Mouse (Mus musculus): Measurements from ENCODE around the gene Wdr5b. TPM values are rescaled to one million over a fixed set of nuclear protein-coding genes. Genes with fewer than 3 reads are reported as not detected.

Wdr5b gene
- total RNA-seq, 2 experiments from 2014 or later, result 7.4 to 9.3 TPM

- no peak for DNase-seq (ENCODE audit: low spot score in 2 of 2)
These were observed 29.0 kb downstream of the Wdr5b start for GRCm38 (mm10) chr16:36069819-36070575.

GRCm38 (mm10) chr16:36071071-36071449, 30.1 kb downstream of the Wdr5b start:
- DNase-seq (ENCODE audit: low spot score in 2 of 2), result no peak

GRCm38 (mm10) chr16:36071450-36072379, 30.7 kb downstream of the Wdr5b start, which contains the start of the genes Fam162a and Ccdc58:
TSS of gene Fam162a (minus strand) at chr16:36071594.
TSS of gene Ccdc58 (plus strand) at chr16:36071685.
- peak; percentile 82 to 85 for DNase-seq (ENCODE audit: low spot score in 2 of 2)

GRCm38 (mm10) chr16:36072410-36073011, 31.5 kb downstream of the Wdr5b start:
- no peak for DNase-seq (ENCODE audit: low spot score in 2 of 2)

GRCm38 (mm10) chr16:36074772-36075171, 33.8 kb downstream of the Wdr5b start:
- no peak for DNase-seq (ENCODE audit: low spot score in 2 of 2)

- no peak for DNase-seq (ENCODE audit: low spot score in 2 of 2)
These were observed 38.9 kb downstream of the Wdr5b start for GRCm38 (mm10) chr16:36079916-36080315.

GRCm38 (mm10) chr16:36087846-36088245, 46.9 kb downstream of the Wdr5b start:
- no peak for DNase-seq (ENCODE audit: low spot score in 2 of 2)

- no peak for DNase-seq (ENCODE audit: low spot score in 2 of 2)
These were observed 48.1 kb downstream of the Wdr5b start for GRCm38 (mm10) chr16:36089065-36089464.

GRCm38 (mm10) chr16:36089850-36090616, 49.0 kb downstream of the Wdr5b start:
- DNase-seq (ENCODE audit: low spot score in 2 of 2), result no peak

- no peak for DNase-seq (ENCODE audit: low spot score in 2 of 2)
These were observed 50.0 kb downstream of the Wdr5b start for GRCm38 (mm10) chr16:36090785-36091509.

Other genes with a start within 250 kb of the Wdr5b start
- gene Parp14, start 169.6 kb upstream of the Wdr5b start, total RNA-seq (2021), result 10 to 100 TPM; 10.8 to 11.1 TPM
- 10 to 100 TPM; 17.7 to 18.4 TPM for gene Parp9, start 102.7 kb upstream of the Wdr5b start, total RNA-seq (2021)
- gene Dtx3l, start 102.0 kb upstream of the Wdr5b start, total RNA-seq (2021), result 10 to 100 TPM in 1 of 2 experiments, 1 to 10 TPM in 1; 9.4 to 12.4 TPM
- gene Kpna1, start 62.4 kb upstream of the Wdr5b start, total RNA-seq (2021), result 10 to 100 TPM; 49.9 to 58.6 TPM
- gene Fam162a, start 30.4 kb downstream of the Wdr5b start, total RNA-seq (2021), result 100 to 1,000 TPM; 142 to 143 TPM
- gene Ccdc58, start 30.5 kb downstream of the Wdr5b start, total RNA-seq (2021), result 10 to 100 TPM; 67.8 to 69.9 TPM
- not detected for gene Csta1, start 90.1 kb downstream of the Wdr5b start, total RNA-seq (2021)
- 10 to 100 TPM; 14.2 to 44.8 TPM for gene Stfa2l1, start 115.6 kb downstream of the Wdr5b start, total RNA-seq (2021)
- gene Gm5483, start 143.0 kb downstream of the Wdr5b start, total RNA-seq (2021), result 10 to 100 TPM; 18.3 to 52.8 TPM
- gene Gm5416, start 169.2 kb downstream of the Wdr5b start, total RNA-seq (2021), result not detected
- 1 to 10 TPM; 1.6 to 9.7 TPM for gene 2010005H15Rik, start 180.3 kb downstream of the Wdr5b start, total RNA-seq (2021)
- gene Stfa1, start 235.8 kb downstream of the Wdr5b start, total RNA-seq (2021), result 10 to 100 TPM; 28.2 to 83.6 TPM